ENCODE assay signal across 12 mouse cellular contexts in genomic region chr8:33985430-33985977, GRCm38 (mm10).
A peak's percentile ranks its signal among the peaks of the same experiment; 100 is the strongest.
DNase-seq lines count a peak whose midpoint lies in the region; ATAC-seq and TF ChIP-seq lines count a peak whose summit lies in the region.
"Had no signal": no experiment of that assay in that cellular context is flagged by ENCODE, and none has a peak within 500 bp of the region (broad histone marks: within the 10 kb centered on the region; RNA-seq: fewer than 3 reads in every experiment).

No protein-coding gene starts in this region.

- no peak for TF ChIP-seq POLR2A in testis, adult 2 months (IDR thresholded peaks at IDR 0.05; ENCODE audit: control insufficient read depth, low read depth, low read length)

- no peaks in the 10 kb centered on the region for H3K36me3 ChIP-seq in testis, adult 2 months (ENCODE audit: control insufficient read depth, insufficient read depth, low read length)
- no peaks in the 10 kb centered on the region for H3K36me3 ChIP-seq in megakaryocyte, embryonic 14.5 days (replicated peaks; ENCODE audit: low read length)
- H3K36me3 ChIP-seq in midbrain, embryonic 11.5 days (ENCODE audit: control insufficient read depth, insufficient read depth, low read length), result no peaks in the 10 kb centered on the region

- DNase-seq in testis, postnatal 10 days (ENCODE audit: low spot score), result no peak
- DNase-seq in induced T-regulatory cell, adult 2 months (ENCODE audit: low read depth), result peak; percentile 47
- no peak for DNase-seq in T-cell, adult 2 months (ENCODE audit: low spot score)
- DNase-seq in midbrain, embryonic 11.5 days (ENCODE audit: low spot score, missing footprints), result no peak
- no peak for DNase-seq in ovary, adult 18-20 months (ENCODE audit: low spot score)
- no peak for DNase-seq in cerebellum, adult 11 months
- DNase-seq: adrenal gland, adult 8-10 months; midbrain, embryonic 14.5 days; spleen, adult 18-20 months had no signal

- WGBS in midbrain, embryonic 11.5 days, result 63% methylated on average over 11 of the region's 11 CpGs

- H3K27ac ChIP-seq in testis, adult 2 months (ENCODE audit: control insufficient read depth, insufficient read depth, low read depth, low read length), result no peak overlapping the region
- H3K27ac ChIP-seq in midbrain, embryonic 11.5 days (ENCODE audit: low read depth, low read length), result no peak overlapping the region

- TF ChIP-seq CTCF in testis, adult 2 months (IDR thresholded peaks at IDR 0.05; ENCODE audit: control insufficient read depth, insufficient read depth, insufficient replicate concordance, low read depth, low read length), result no peak

- H3K27me3 ChIP-seq in testis, adult 2 months (ENCODE audit: control insufficient read depth, insufficient read depth, low read length), result no peaks in the 10 kb centered on the region
- peaks cover 2% of the 10 kb centered on the region for H3K27me3 ChIP-seq in megakaryocyte, embryonic 14.5 days (replicated peaks)
- H3K27me3 ChIP-seq in midbrain, embryonic 11.5 days (ENCODE audit: control insufficient read depth, insufficient read depth, low read length), result no peaks in the 10 kb centered on the region

- peaks cover 14% of the 10 kb centered on the region for H3K4me1 ChIP-seq in testis, adult 2 months (ENCODE audit: control insufficient read depth, insufficient read depth, low read length)
- H3K4me1 ChIP-seq in megakaryocyte, embryonic 14.5 days, result no peaks in the 10 kb centered on the region
- H3K4me1 ChIP-seq in midbrain, embryonic 11.5 days (ENCODE audit: control insufficient read depth, insufficient read depth, low read length), result no peaks in the 10 kb centered on the region

- H3K9ac ChIP-seq in midbrain, embryonic 11.5 days (ENCODE audit: low read length), result no peak overlapping the region

- no peak for ATAC-seq in midbrain, embryonic 11.5 days (ENCODE audit: low FRiP score)
- ATAC-seq: forebrain, embryonic 16.5 days had no signal

- H3K4me2 ChIP-seq in midbrain, embryonic 11.5 days, result no peak overlapping the region

- H3K9me3 ChIP-seq in megakaryocyte, embryonic 14.5 days, result no peaks in the 10 kb centered on the region
- no peaks in the 10 kb centered on the region for H3K9me3 ChIP-seq in midbrain, embryonic 11.5 days (ENCODE audit: control insufficient read depth, low read length)

- H3K4me3 ChIP-seq in testis, adult 2 months (ENCODE audit: control insufficient read depth, low read depth, low read length), result peak overlapping the region; percentile 15; the same call in 1 of the 2 replicates
- H3K4me3 ChIP-seq in megakaryocyte, embryonic 14.5 days (replicated peaks), result peak overlapping the region; percentile 33
- H3K4me3 ChIP-seq in midbrain, embryonic 11.5 days (ENCODE audit: low read depth, low read length), result no peak overlapping the region
